Mouse (Mus musculus) kidney, postnatal 25 days (tissue): ENCODE measurements around the gene Gm14434.
"Not testable (repeated sequence)": the region's sequence is repeated elsewhere in the genome, so short reads cannot be mapped to it uniquely, and the experiment has no call there.

Experiments used
- DNase-seq, 2 experiments: peaks; one replicate each; pipeline ENCODE4 v3.0.0; 2021; ENCODE audit warnings: mixed read lengths in 2 of 2

Gm14434 gene

GRCm38 (mm10) chr2:176486683-176487082 lies at the start of gene Gm14434:
Gene Gm14434 (minus strand): TSS chr2:176486783.
- not testable (repeated sequence) for DNase-seq

- not testable (repeated sequence) for DNase-seq
These were observed 34.2 kb upstream of the Gm14434 start, which contains the start of gene Zfp967 for GRCm38 (mm10) chr2:176520756-176521155. Gene Zfp967 (plus strand): TSS chr2:176521056.

- DNase-seq = not testable (repeated sequence)
These were observed 63.3 kb downstream of the Gm14434 start, which contains the start of gene Gm14435 for GRCm38 (mm10) chr2:176423294-176423693. Gene Gm14435 (plus strand): TSS chr2:176423594.
